Mouse (Mus musculus) bone marrow macrophage, adult 2 months (primary cell): ENCODE results near the gene Gm3512.
"Not testable (repeated sequence)": the region's sequence is repeated elsewhere in the genome, so short reads cannot be mapped to it uniquely, and the experiment has no call there.

ENCODE experiments used
- CTCF ChIP-seq: IDR thresholded peaks from 2 replicates; pipeline ENCODE4 v1.5.1; 2012; ENCODE audit warnings: low read depth, mild to moderate bottlenecking, low read length, moderate library complexity
- POLR2A ChIP-seq: IDR thresholded peaks from 2 replicates; pipeline ENCODE4 v1.6.1; 2012; ENCODE audit warnings: mild to moderate bottlenecking, low read depth, low read length, borderline replicate concordance

- TF ChIP-seq CTCF, POLR2A: not testable (repeated sequence)
Measured at GRCm38 (mm10) chr14:7125312-7125711, 49.0 kb downstream of the Gm3512 start, which contains the start of gene Gm6676.
